Comparison of ENCODE assay signal across 8 mouse cellular contexts in genomic region chr11:97408171-97408570, GRCm38 (mm10). TPM values are rescaled to one million over a fixed set of nuclear protein-coding genes. Genes with fewer than 3 reads are reported as not detected.
DNase-seq lines count a peak whose midpoint lies in the region; ATAC-seq and TF ChIP-seq lines count a peak whose summit lies in the region.

No protein-coding gene starts in this region.

- DNase-seq in forebrain, embryonic 11.5 days (ENCODE audit: low spot score): peak; percentile 74
- DNase-seq in ES-E14 (ENCODE audit: low read depth, low spot score): peak; percentile 94
- peak; percentile 86 to 87 for DNase-seq in cerebellum, adult 18-20 months
- DNase-seq in heart, adult 2 months: peak; percentile 81 to 84
- peak; percentile 67 to 74 for DNase-seq in layer of hippocampus, postnatal 14 days (ENCODE audit: low spot score in 2 of 2)
- peak; percentile 88 for DNase-seq in midbrain, embryonic 14.5 days
- peak; percentile 72 to 77 for DNase-seq in spleen, postnatal 36 days (ENCODE audit: low spot score in 2 of 2)

- no peak overlapping the region for H3K4me2 ChIP-seq in forebrain, embryonic 11.5 days (ENCODE audit: low read depth, low read length, severe bottlenecking)
- no peak overlapping the region for H3K4me2 ChIP-seq in forebrain, embryonic 16.5 days (ENCODE audit: low read length)
- H3K4me2 ChIP-seq in midbrain, embryonic 14.5 days (ENCODE audit: low read length): no peak overlapping the region

- intact Hi-C loops in heart, adult 2 months (cut with DNase I): loop anchor here (1.0 kb wide), 2 partner anchors 24 to 61 kb away; no protein-coding TSS in a partner anchor

- no peaks in the 10 kb centered on the region for H3K9me3 ChIP-seq in forebrain, embryonic 11.5 days (ENCODE audit: control insufficient read depth, low read length)
- H3K9me3 ChIP-seq in forebrain, embryonic 16.5 days (ENCODE audit: control insufficient read depth, low read length): no peaks in the 10 kb centered on the region
- no peaks in the 10 kb centered on the region for H3K9me3 ChIP-seq in ES-E14 (ENCODE audit: control insufficient read depth, insufficient read depth, low read depth, low read length)
- no peaks in the 10 kb centered on the region for H3K9me3 ChIP-seq in midbrain, embryonic 14.5 days (ENCODE audit: control insufficient read depth, low read length)

- in situ Hi-C loops in ES-E14 (cut with MboI; ENCODE audit: low sequenced_read_pairs in 2 of 2, unreplicated experiment in 2 of 2): no loop called here

- H3K79me2 ChIP-seq in heart, adult 2 months (replicated peaks; ENCODE audit: control insufficient read depth, insufficient read depth, low read length): no peaks in the 10 kb centered on the region

- WGBS in forebrain, embryonic 11.5 days: 2% methylated on average over 6 of the region's 6 CpGs
- WGBS in forebrain, embryonic 16.5 days: 2% methylated on average over 6 of the region's 6 CpGs
- 2% methylated on average over 6 of the region's 6 CpGs for WGBS in heart, adult 2 months
- WGBS in midbrain, embryonic 14.5 days: 1% methylated on average over 6 of the region's 6 CpGs

- H3K9ac ChIP-seq in forebrain, embryonic 11.5 days (ENCODE audit: low read length): no peak overlapping the region
- H3K9ac ChIP-seq in forebrain, embryonic 16.5 days (replicated peaks; ENCODE audit: low read depth, low read length): no peak overlapping the region
- no peak overlapping the region for H3K9ac ChIP-seq in ES-E14 (ENCODE audit: insufficient read depth, low read depth, low read length, poor library complexity, severe bottlenecking)
- H3K9ac ChIP-seq in heart, adult 2 months (ENCODE audit: low read depth, low read length): no peak overlapping the region
- H3K9ac ChIP-seq in midbrain, embryonic 14.5 days (replicated peaks; ENCODE audit: low read length): no peak overlapping the region

- no peak for ATAC-seq in forebrain, embryonic 11.5 days (replicated peaks; ENCODE audit: low FRiP score)
- no peak for ATAC-seq in forebrain, embryonic 16.5 days
- no peak for ATAC-seq in midbrain, embryonic 14.5 days (ENCODE audit: low FRiP score, low TSS enrichment)

- peak; percentile 53; the same call in 1 of the 2 replicates for TF ChIP-seq EP300 in heart, adult 2 months (IDR thresholded peaks at IDR 0.05; ENCODE audit: insufficient read depth, low read depth, low read length)

- peaks cover 16% of the 10 kb centered on the region; the same call in 1 of the 2 replicates for H3K27me3 ChIP-seq in forebrain, embryonic 11.5 days (ENCODE audit: control insufficient read depth, insufficient read depth, low read length)
- H3K27me3 ChIP-seq in forebrain, embryonic 16.5 days (replicated peaks; ENCODE audit: control insufficient read depth, insufficient read depth, low read length): no peaks in the 10 kb centered on the region
- no peaks in the 10 kb centered on the region for H3K27me3 ChIP-seq in heart, adult 2 months (ENCODE audit: control insufficient read depth, insufficient read depth, low read length)
- no peaks in the 10 kb centered on the region; the same call in 1 of the 2 replicates for H3K27me3 ChIP-seq in midbrain, embryonic 14.5 days (ENCODE audit: control insufficient read depth, insufficient read depth, low read length)

- H3K36me3 ChIP-seq in forebrain, embryonic 11.5 days (ENCODE audit: control insufficient read depth, insufficient read depth, low read length): no peaks in the 10 kb centered on the region
- no peaks in the 10 kb centered on the region for H3K36me3 ChIP-seq in forebrain, embryonic 16.5 days (ENCODE audit: control insufficient read depth, insufficient read depth)
- H3K36me3 ChIP-seq in ES-E14 (ENCODE audit: control insufficient read depth, insufficient read depth, low read length, poor library complexity, severe bottlenecking): no peaks in the 10 kb centered on the region
- H3K36me3 ChIP-seq in heart, adult 2 months (ENCODE audit: control insufficient read depth, insufficient read depth, low read length): no peaks in the 10 kb centered on the region
- no peaks in the 10 kb centered on the region for H3K36me3 ChIP-seq in midbrain, embryonic 14.5 days (ENCODE audit: control insufficient read depth, insufficient read depth, low read length)

- H3K4me3 ChIP-seq in forebrain, embryonic 11.5 days (ENCODE audit: low read depth, low read length): no peak overlapping the region
- H3K4me3 ChIP-seq in forebrain, embryonic 16.5 days (replicated peaks; ENCODE audit: low read length): no peak overlapping the region
- no peak overlapping the region for H3K4me3 ChIP-seq in ES-E14 (ENCODE audit: insufficient read depth in 1 of 2, low read depth in 1 of 2, low read length in 2 of 2, poor library complexity in 1 of 2, severe bottlenecking in 1 of 2)
- no peak overlapping the region for H3K4me3 ChIP-seq in heart, adult 2 months
- no peak overlapping the region for H3K4me3 ChIP-seq in midbrain, embryonic 14.5 days (replicated peaks; ENCODE audit: low read depth, low read length)

- TF ChIP-seq POLR2A in heart, adult 2 months (IDR thresholded peaks at IDR 0.05; ENCODE audit: insufficient read depth, low read depth, low read length): no peak

- peaks cover 9% of the 10 kb centered on the region for H3K4me1 ChIP-seq in forebrain, embryonic 11.5 days (replicated peaks; ENCODE audit: control insufficient read depth, insufficient read depth, low read length)
- H3K4me1 ChIP-seq in forebrain, embryonic 16.5 days (replicated peaks; ENCODE audit: control insufficient read depth, insufficient read depth, low read length): peaks cover 22% of the 10 kb centered on the region
- peaks cover 7 to 33% of the 10 kb centered on the region in 2 experiments for H3K4me1 ChIP-seq in ES-E14 (ENCODE audit: control insufficient read depth in 2 of 2, insufficient read depth in 2 of 2, low read length in 2 of 2, poor library complexity in 1 of 2)
- H3K4me1 ChIP-seq in heart, adult 2 months (ENCODE audit: control insufficient read depth, insufficient read depth, low read length): peaks cover 10% of the 10 kb centered on the region
- H3K4me1 ChIP-seq in midbrain, embryonic 14.5 days (ENCODE audit: control insufficient read depth, insufficient read depth, low read length): peaks cover 20% of the 10 kb centered on the region

- H3K27ac ChIP-seq in forebrain, embryonic 11.5 days (ENCODE audit: low read depth, low read length): no peak overlapping the region
- no peak overlapping the region for H3K27ac ChIP-seq in forebrain, embryonic 16.5 days (ENCODE audit: low read length)
- H3K27ac ChIP-seq in ES-E14 (ENCODE audit: insufficient read depth, low read depth, low read length, poor library complexity, severe bottlenecking): no peak overlapping the region; the same call in 1 of the 2 replicates
- H3K27ac ChIP-seq in heart, adult 2 months: no peak overlapping the region
- H3K27ac ChIP-seq in midbrain, embryonic 14.5 days (replicated peaks; ENCODE audit: low read depth, low read length): no peak overlapping the region

- peak; percentile 93 for TF ChIP-seq CTCF in heart, adult 2 months (IDR thresholded peaks at IDR 0.05)

TF ChIP-seq in ES-E14, 5 proteins besides CTCF, POLR2A, EP300 and RAD21:
- TF ChIP-seq ZC3H11A (IDR thresholded peaks at IDR 0.05; ENCODE audit: borderline replicate concordance, low read depth, low read length) (no peak), CHD2 (IDR thresholded peaks at IDR 0.05; ENCODE audit: low read depth, low read length) (no peak), HCFC1 (IDR thresholded peaks at IDR 0.05; ENCODE audit: borderline replicate concordance, insufficient read depth, low read length) (no peak), MAFK (IDR thresholded peaks at IDR 0.05; ENCODE audit: insufficient read depth, low read depth, low read length) (no peak), ZNF384 (IDR thresholded peaks at IDR 0.05; ENCODE audit: low read depth, low read length) (no peak)

RNA-seq across cellular contexts. Expression of gene Arhgap23, which starts 7.2 kb away (rescaled TPM):
- polyA plus RNA-seq in forebrain, embryonic 11.5 days (2014; fragmentation: Nextera tagmentation; extraction: Ambion mirVana): 3.2 and 4.8 TPM in 2 replicates
- polyA plus RNA-seq in forebrain, embryonic 16.5 days (2015; fragmentation: Nextera tagmentation; extraction: Ambion mirVana): 6.9 and 7.5 TPM in 2 replicates
- total RNA-seq in ES-E14 (2012; rRNA removed): 22.6 and 26.3 TPM in 2 replicates
- 10 to 100 TPM; 12.8 to 13.7 TPM for total RNA-seq in heart, adult 2 months (2021)
- 18.4 and 19.2 TPM in 2 replicates for polyA plus RNA-seq in heart, adult 2 months (2012; rRNA removed)
- total RNA-seq in layer of hippocampus, postnatal 14 days (2021): 10 to 100 TPM; 66.7 to 70.0 TPM
- 7.8 and 13.1 TPM in 2 replicates for polyA plus RNA-seq in midbrain, embryonic 14.5 days (2014; fragmentation: Nextera tagmentation; extraction: Ambion mirVana)

RNA-seq across cellular contexts. Expression of gene Socs7, which starts 45.8 kb away (rescaled TPM):
- polyA plus RNA-seq in forebrain, embryonic 11.5 days (2014; fragmentation: Nextera tagmentation; extraction: Ambion mirVana): 4.3 and 4.5 TPM in 2 replicates
- 10.7 and 11.5 TPM in 2 replicates for polyA plus RNA-seq in forebrain, embryonic 16.5 days (2015; fragmentation: Nextera tagmentation; extraction: Ambion mirVana)
- total RNA-seq in ES-E14 (2012; rRNA removed): 14.3 and 14.5 TPM in 2 replicates
- 10 to 100 TPM; 21.4 to 22.8 TPM for total RNA-seq in heart, adult 2 months (2021)
- 8.9 and 18.6 TPM in 2 replicates for polyA plus RNA-seq in heart, adult 2 months (2012; rRNA removed)
- total RNA-seq in layer of hippocampus, postnatal 14 days (2021): 10 to 100 TPM; 75.2 to 77.8 TPM
- polyA plus RNA-seq in midbrain, embryonic 14.5 days (2014; fragmentation: Nextera tagmentation; extraction: Ambion mirVana): 6.9 and 10.4 TPM in 2 replicates

RNA-seq across cellular contexts. Expression of gene Gpr179, which starts 56.3 kb away (rescaled TPM):
- 0.03 TPM in 2 replicates for polyA plus RNA-seq in forebrain, embryonic 11.5 days (2014; fragmentation: Nextera tagmentation; extraction: Ambion mirVana)
- polyA plus RNA-seq in forebrain, embryonic 16.5 days (2015; fragmentation: Nextera tagmentation; extraction: Ambion mirVana): 0.16 and 0.19 TPM in 2 replicates
- 0.31 and 0.53 TPM in 2 replicates for total RNA-seq in ES-E14 (2012; rRNA removed)
- total RNA-seq in heart, adult 2 months (2021): under 1 TPM; 0.05 to 0.08 TPM
- 0.03 TPM in 1 of 2 replicates, not detected in the other for polyA plus RNA-seq in heart, adult 2 months (2012; rRNA removed)
- under 1 TPM; 0.21 to 0.24 TPM for total RNA-seq in layer of hippocampus, postnatal 14 days (2021)
- polyA plus RNA-seq in midbrain, embryonic 14.5 days (2014; fragmentation: Nextera tagmentation; extraction: Ambion mirVana): 0.30 and 0.36 TPM in 2 replicates
